Mouse (Mus musculus): ENCODE measurements around the gene Fpgs. TPM values are rescaled to one million over a fixed set of nuclear protein-coding genes. Genes with fewer than 3 reads are reported as not detected.

The Fpgs gene
- polyA plus RNA-seq, 1 experiment from 2014 or later: 32.7 TPM

- peaks cover 6% of the 10 kb centered on the region for H3K4me1 ChIP-seq (ENCODE audit: insufficient read depth)
- no peak for TF ChIP-seq CTCF (IDR thresholded peaks at IDR 0.05; ENCODE audit: low read depth)
Observed at GRCm38 (mm10) chr2:32639632-32640031, 64.3 kb downstream of the Fpgs start.

DNA sequence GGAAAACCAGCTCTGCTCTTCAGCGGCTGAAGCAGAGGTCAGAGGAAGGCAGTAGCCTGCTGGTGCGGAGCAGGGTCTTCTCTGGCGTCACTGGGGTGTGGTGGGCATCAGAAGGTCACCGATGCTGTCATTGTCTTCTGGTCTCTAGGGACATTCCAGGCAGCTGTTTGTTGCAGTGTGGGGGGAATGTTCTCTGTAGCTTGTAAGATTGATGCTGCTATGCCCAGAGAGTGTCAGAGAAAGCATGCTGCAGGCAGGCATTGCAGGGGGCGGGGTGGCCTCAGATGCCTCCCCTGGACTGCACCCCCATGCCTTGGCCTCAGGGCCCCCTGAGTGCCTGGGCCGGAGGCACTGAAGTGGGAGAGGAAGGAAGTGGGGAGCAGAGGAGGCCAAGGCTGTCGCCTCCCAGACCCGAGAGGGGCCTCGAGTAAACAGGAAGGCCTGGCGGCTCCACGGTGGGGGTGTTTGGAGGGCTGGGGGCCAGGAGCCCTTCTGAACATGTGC lies 66.1 kb downstream of the Fpgs start:
- ATAC-seq (ENCODE audit: insufficient read depth) (peak; percentile 80), DNase-seq (peak; percentile 79)
- no peak overlapping the region for H3K4me3 ChIP-seq (ENCODE audit: low read depth, low read length)
- 0 out of 2 replicates have a peak overlapping the region, but pooled peaks have one; percentile 1 for H3K4me2 ChIP-seq
- no peak for TF ChIP-seq CTCF (IDR thresholded peaks at IDR 0.05; ENCODE audit: low read depth)
- H3K36me3 ChIP-seq (ENCODE audit: insufficient read depth): no peaks in the 10 kb centered on the region
- WGBS: 12% methylated on average over 11 of the region's 11 CpGs
- no peaks in the 10 kb centered on the region for H3K27me3 ChIP-seq (ENCODE audit: insufficient read depth, low read length)
- H3K9ac ChIP-seq: no peak overlapping the region; the same call in 1 of the 2 replicates
- peaks cover 6% of the 10 kb centered on the region for H3K4me1 ChIP-seq (ENCODE audit: insufficient read depth)
- H3K9me3 ChIP-seq (ENCODE audit: low read depth, low read length): no peaks in the 10 kb centered on the region
- peak overlapping the region; percentile 76 for H3K27ac ChIP-seq (ENCODE audit: low read depth)

More at GRCm38 (mm10) chr2:32639632-32640031, 64.3 kb downstream of the Fpgs start:
- Histone ChIP-seq H3K9me3 (ENCODE audit: low read depth, low read length) (no peaks in the 10 kb centered on the region), H3K4me3 (ENCODE audit: low read depth, low read length) (no peak overlapping the region), H3K27ac (ENCODE audit: low read depth) (no peak overlapping the region; the same call in 1 of the 2 replicates), H3K9ac (no peak overlapping the region), H3K4me2 (no peak overlapping the region), H3K27me3 (ENCODE audit: insufficient read depth, low read length) (no peaks in the 10 kb centered on the region), H3K36me3 (ENCODE audit: insufficient read depth) (no peaks in the 10 kb centered on the region)
- 40% methylated on average over 1 of the region's 1 CpGs for WGBS
- ATAC-seq (ENCODE audit: insufficient read depth) (no peak), DNase-seq (no peak)

DNA sequence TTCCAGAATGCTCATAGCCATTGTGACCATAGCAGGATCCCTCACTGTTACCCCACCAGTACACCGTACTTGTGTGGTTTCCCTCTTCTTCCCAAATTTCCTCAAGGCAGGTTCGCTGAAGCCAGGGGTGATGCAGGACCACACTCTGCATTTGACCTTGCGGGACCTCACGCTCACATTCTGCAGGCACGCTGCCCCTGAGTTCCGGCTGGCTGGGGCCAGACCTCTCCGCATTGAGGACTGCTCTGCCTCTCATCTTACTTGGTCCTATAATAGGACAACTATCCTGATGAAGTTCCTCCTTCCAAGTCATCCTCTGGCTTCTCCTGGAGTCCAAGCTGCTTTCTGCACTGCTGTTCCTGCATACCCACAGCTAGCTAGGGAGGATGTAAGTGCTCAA lies 67.3 kb downstream of the Fpgs start:
- TF ChIP-seq CTCF (IDR thresholded peaks at IDR 0.05; ENCODE audit: low read depth): no peak
- Histone ChIP-seq H3K4me1 (ENCODE audit: insufficient read depth) (peaks cover 6% of the 10 kb centered on the region), H3K27ac (ENCODE audit: low read depth) (no peak overlapping the region), H3K4me3 (ENCODE audit: low read depth, low read length) (no peak overlapping the region), H3K27me3 (ENCODE audit: insufficient read depth, low read length) (no peaks in the 10 kb centered on the region), H3K9me3 (ENCODE audit: low read depth, low read length) (no peaks in the 10 kb centered on the region), H3K4me2 (no peak overlapping the region), H3K36me3 (ENCODE audit: insufficient read depth) (no peaks in the 10 kb centered on the region), H3K9ac (no peak overlapping the region)
- WGBS: 81% methylated on average over 7 of the region's 7 CpGs
- DNase-seq (no peak), ATAC-seq (ENCODE audit: insufficient read depth) (no peak)

DNA sequence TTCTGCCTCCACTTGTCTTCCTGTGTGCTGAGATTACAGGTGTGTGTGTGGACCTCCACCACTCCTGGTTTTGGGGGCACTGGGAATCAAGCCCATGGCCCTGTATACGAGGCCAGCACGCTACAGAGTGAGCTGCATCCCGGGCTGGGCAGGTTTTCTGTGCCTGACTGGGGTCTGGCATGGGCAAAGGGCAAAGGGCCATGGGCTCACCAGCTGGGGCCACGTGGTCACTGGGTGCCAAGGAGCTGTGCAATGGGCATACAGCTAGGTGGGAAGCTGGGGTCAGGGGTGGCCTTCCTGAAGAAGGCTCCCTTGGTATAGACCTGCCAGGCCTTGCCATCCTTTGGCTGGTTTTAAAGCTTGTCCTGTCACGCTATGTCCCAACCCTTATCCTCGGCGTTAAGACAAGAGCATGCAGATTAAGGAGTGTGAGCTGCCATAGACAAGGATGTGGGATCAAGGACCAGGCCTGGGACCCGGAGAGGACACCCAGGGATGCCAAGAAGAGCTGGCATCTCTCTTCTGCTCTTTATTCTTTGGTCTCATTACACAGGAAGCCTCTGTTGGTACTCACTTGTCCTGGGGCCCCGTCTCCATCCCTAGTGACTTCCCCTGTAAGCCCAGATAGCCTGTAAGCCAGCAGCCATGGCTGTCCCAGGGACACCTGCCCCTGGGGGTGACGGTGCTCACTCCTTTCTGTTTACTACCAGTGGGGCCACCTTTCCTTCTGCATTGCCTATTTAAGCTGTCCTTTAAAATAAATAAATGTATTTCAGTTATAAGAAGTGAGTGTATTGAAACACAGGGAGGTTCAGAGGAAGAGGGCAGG lies 69.5 kb downstream of the Fpgs start:
- WGBS: 76% methylated on average over 10 of the region's 10 CpGs
- H3K36me3 ChIP-seq (ENCODE audit: insufficient read depth): no peaks in the 10 kb centered on the region
- no peak overlapping the region for H3K9ac ChIP-seq
- H3K4me1 ChIP-seq (ENCODE audit: insufficient read depth): peaks cover 6% of the 10 kb centered on the region
- H3K27ac ChIP-seq (ENCODE audit: low read depth): peak overlapping the region; percentile 61; the same call in 1 of the 2 replicates
- DNase-seq (no peak), ATAC-seq (ENCODE audit: insufficient read depth) (no peak)
- H3K9me3 ChIP-seq (ENCODE audit: low read depth, low read length): no peaks in the 10 kb centered on the region
- TF ChIP-seq CTCF (IDR thresholded peaks at IDR 0.05; ENCODE audit: low read depth): no peak
- no peak overlapping the region for H3K4me3 ChIP-seq (ENCODE audit: low read depth, low read length)
- H3K4me2 ChIP-seq: no peak overlapping the region
- H3K27me3 ChIP-seq (ENCODE audit: insufficient read depth, low read length): no peaks in the 10 kb centered on the region

DNA sequence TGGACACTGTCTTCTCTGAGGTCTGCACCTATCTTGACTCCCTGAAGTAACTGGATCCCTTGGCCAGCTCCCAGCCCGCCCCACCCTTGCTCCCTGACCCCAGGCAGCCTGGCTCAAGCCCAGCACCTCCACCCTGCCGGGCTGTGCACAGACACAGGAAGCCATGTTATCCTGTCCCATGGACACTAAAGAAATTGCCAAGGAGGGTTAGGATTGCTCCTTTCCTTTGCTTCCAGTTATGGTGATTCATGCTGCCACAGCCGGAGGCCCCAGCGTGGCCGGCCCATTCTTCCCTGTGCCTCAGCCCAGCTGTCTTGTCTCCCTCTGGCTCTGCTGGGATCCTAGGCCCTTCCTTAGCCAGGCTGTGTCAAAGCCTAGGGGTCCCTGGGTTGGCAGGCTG lies 70.3 kb downstream of the Fpgs start:
- WGBS: 61% methylated on average over 5 of the region's 5 CpGs
- ATAC-seq (ENCODE audit: insufficient read depth) (no peak), DNase-seq (no peak)
- Histone ChIP-seq H3K27ac (ENCODE audit: low read depth) (peak overlapping the region; percentile 59), H3K27me3 (ENCODE audit: insufficient read depth, low read length) (no peaks in the 10 kb centered on the region), H3K4me3 (ENCODE audit: low read depth, low read length) (no peak overlapping the region), H3K9ac (0 out of 2 replicates have a peak overlapping the region, but pooled peaks have one; percentile 10), H3K36me3 (ENCODE audit: insufficient read depth) (no peaks in the 10 kb centered on the region), H3K4me1 (ENCODE audit: insufficient read depth) (peaks cover 6% of the 10 kb centered on the region), H3K9me3 (ENCODE audit: low read depth, low read length) (no peaks in the 10 kb centered on the region), H3K4me2 (no peak overlapping the region)
- no peak for TF ChIP-seq CTCF (IDR thresholded peaks at IDR 0.05; ENCODE audit: low read depth)

MicroRNAs encoded within 50 kb of the gene (microRNA counts, 519-probe panel; counts per million panel counts)
- microRNA mmu-miR-1954 (30.5 counts per million), microRNA mmu-miR-2861 (1,432 counts per million, percentile 8 among the panel's probes with 10 or more counts)

Small RNA genes within 50 kb of the gene (microRNA-seq; reads per million reads assigned to microRNA genes)
- gene Gm47291 (ENCODE audit: borderline number of aligned reads) (not detected), gene Mir1954 (ENCODE audit: borderline number of aligned reads) (not detected), gene Mir2861 (ENCODE audit: borderline number of aligned reads) (not detected), gene Mir3960 (ENCODE audit: borderline number of aligned reads) (not detected), gene Mir8093 (ENCODE audit: borderline number of aligned reads) (not detected)

Other genes starting within 250 kb of the Fpgs start
- 18.4 and 19.9 TPM in 2 replicates for gene Fam102a, start 168.8 kb downstream of the Fpgs start, polyA plus RNA-seq (2014; fragmentation: Nextera tagmentation; extraction: Ambion mirVana)
- gene Dpm2, start 133.3 kb downstream of the Fpgs start, polyA plus RNA-seq (2014; fragmentation: Nextera tagmentation; extraction: Ambion mirVana): 94.9 and 98.5 TPM in 2 replicates
- 0.50 and 0.70 TPM in 2 replicates for gene Pip5kl1, start 129.3 kb downstream of the Fpgs start, polyA plus RNA-seq (2014; fragmentation: Nextera tagmentation; extraction: Ambion mirVana)
- gene 9430097D07Rik, start 128.5 kb downstream of the Fpgs start, polyA plus RNA-seq (2014; fragmentation: Nextera tagmentation; extraction: Ambion mirVana): 0.20 TPM in 1 of 2 replicates, not detected in the other
- 22.0 and 23.8 TPM in 2 replicates for gene St6galnac4, start 117.0 kb downstream of the Fpgs start, polyA plus RNA-seq (2014; fragmentation: Nextera tagmentation; extraction: Ambion mirVana)
- gene St6galnac6, start 104.4 kb downstream of the Fpgs start, polyA plus RNA-seq (2014; fragmentation: Nextera tagmentation; extraction: Ambion mirVana): 8.3 and 11.1 TPM in 2 replicates
- gene Ak1, start 82.4 kb downstream of the Fpgs start, polyA plus RNA-seq (2014; fragmentation: Nextera tagmentation; extraction: Ambion mirVana): 34.3 and 35.8 TPM in 2 replicates
- gene Eng, start 57.5 kb downstream of the Fpgs start, polyA plus RNA-seq (2014; fragmentation: Nextera tagmentation; extraction: Ambion mirVana): 91.1 and 98.5 TPM in 2 replicates
- 81.7 and 84.3 TPM in 2 replicates for gene Cdk9, start 8.9 kb upstream of the Fpgs start, polyA plus RNA-seq (2014; fragmentation: Nextera tagmentation; extraction: Ambion mirVana)
- gene Sh2d3c, start 16.9 kb upstream of the Fpgs start, polyA plus RNA-seq (2014; fragmentation: Nextera tagmentation; extraction: Ambion mirVana): 37.6 and 38.8 TPM in 2 replicates
- 0.20 TPM in 1 of 2 replicates, not detected in the other for gene 6330409D20Rik, start 36.9 kb upstream of the Fpgs start, polyA plus RNA-seq (2014; fragmentation: Nextera tagmentation; extraction: Ambion mirVana)
- 66.2 and 71.0 TPM in 2 replicates for gene Tor2a, start 53.1 kb upstream of the Fpgs start, polyA plus RNA-seq (2014; fragmentation: Nextera tagmentation; extraction: Ambion mirVana)
- gene Ttc16, start 71.5 kb upstream of the Fpgs start, polyA plus RNA-seq (2014; fragmentation: Nextera tagmentation; extraction: Ambion mirVana): 0.15 and 0.33 TPM in 2 replicates
- 2.7 and 4.4 TPM in 2 replicates for gene Ptrh1, start 71.6 kb upstream of the Fpgs start, polyA plus RNA-seq (2014; fragmentation: Nextera tagmentation; extraction: Ambion mirVana)
- 0.11 and 0.33 TPM in 2 replicates for gene Cfap157, start 80.3 kb upstream of the Fpgs start, polyA plus RNA-seq (2014; fragmentation: Nextera tagmentation; extraction: Ambion mirVana)
- gene Stxbp1, start 143.1 kb upstream of the Fpgs start, polyA plus RNA-seq (2014; fragmentation: Nextera tagmentation; extraction: Ambion mirVana): 20.7 and 22.2 TPM in 2 replicates
- gene Fam129b, start 172.0 kb upstream of the Fpgs start, polyA plus RNA-seq (2014; fragmentation: Nextera tagmentation; extraction: Ambion mirVana): 41.2 and 46.5 TPM in 2 replicates

All from lung, embryonic 14.5 days (tissue).